Mouse (Mus musculus) forebrain, embryonic 13.5 days (tissue): Measurements from ENCODE around the gene Malsu1. TPM values are rescaled to one million over a fixed set of nuclear protein-coding genes. Genes with fewer than 3 reads are reported as not detected.

Experiments used
- ATAC-seq: fragments of 200-750 bp; cut with Nextera tagmentation; 2 replicates; pipeline ENCODE4 v1.8.0; 2017
- H3K27ac ChIP-seq: fragments of 300-500 bp; sonication (generic); 2 replicates; pipeline ENCODE4 v1.5.1; 2015; ENCODE audit warnings: inconsistent platforms, mild to moderate bottlenecking, moderate library complexity
- H3K27me3 ChIP-seq: fragments of 300-500 bp; sonication (generic); 2 replicates; pipeline ENCODE4 v1.6.1; 2015; ENCODE audit warnings: mild to moderate bottlenecking, inconsistent platforms
- H3K36me3 ChIP-seq: fragments of 300-500 bp; sonication (generic); 2 replicates; pipeline ENCODE4 v1.6.1; 2015; ENCODE audit warnings: mild to moderate bottlenecking, inconsistent platforms; ENCODE audit not compliant: poor library complexity, severe bottlenecking
- H3K4me1 ChIP-seq: fragments of 300-500 bp; sonication (generic); 2 replicates; pipeline ENCODE4 v1.6.1; 2015; ENCODE audit warnings: inconsistent platforms
- H3K4me2 ChIP-seq: fragments of 300-500 bp; sonication (generic); 2 replicates; pipeline ENCODE4 v1.6.1; 2015; ENCODE audit warnings: inconsistent platforms, mild to moderate bottlenecking, moderate library complexity
- H3K4me3 ChIP-seq: fragments of 300-500 bp; sonication (generic); 2 replicates; pipeline ENCODE4 v1.5.1; 2015; ENCODE audit warnings: mild to moderate bottlenecking, inconsistent platforms
- H3K9ac ChIP-seq: fragments of 300-500 bp; sonication (generic); 2 replicates; pipeline ENCODE4 v1.6.1; 2015; ENCODE audit warnings: mild to moderate bottlenecking, inconsistent platforms
- H3K9me3 ChIP-seq: fragments of 300-500 bp; sonication (generic); replicated peaks from 2 replicates; pipeline ENCODE4 v1.6.1; 2016; ENCODE audit warnings: inconsistent platforms
- WGBS: fragments of 180-500 bp; shearing (Covaris S2); methylation state at CpG from one replicate; pipeline ENCODE4 v1.1.7; 2015; 5-methylcytosine and 5-hydroxymethylcytosine counted together
- polyA plus RNA-seq: library from polyadenylated mRNA; unstranded; fragments of >200 nt; fragmentation: Nextera tagmentation; extraction: Ambion mirVana; gene quantifications from 2 replicates; pipeline ENCODE4 v1.2.1, GENCODE M21; 2015

The Malsu1 gene
- 68.3 and 74.0 TPM in 2 replicates for polyA plus RNA-seq

DNA sequence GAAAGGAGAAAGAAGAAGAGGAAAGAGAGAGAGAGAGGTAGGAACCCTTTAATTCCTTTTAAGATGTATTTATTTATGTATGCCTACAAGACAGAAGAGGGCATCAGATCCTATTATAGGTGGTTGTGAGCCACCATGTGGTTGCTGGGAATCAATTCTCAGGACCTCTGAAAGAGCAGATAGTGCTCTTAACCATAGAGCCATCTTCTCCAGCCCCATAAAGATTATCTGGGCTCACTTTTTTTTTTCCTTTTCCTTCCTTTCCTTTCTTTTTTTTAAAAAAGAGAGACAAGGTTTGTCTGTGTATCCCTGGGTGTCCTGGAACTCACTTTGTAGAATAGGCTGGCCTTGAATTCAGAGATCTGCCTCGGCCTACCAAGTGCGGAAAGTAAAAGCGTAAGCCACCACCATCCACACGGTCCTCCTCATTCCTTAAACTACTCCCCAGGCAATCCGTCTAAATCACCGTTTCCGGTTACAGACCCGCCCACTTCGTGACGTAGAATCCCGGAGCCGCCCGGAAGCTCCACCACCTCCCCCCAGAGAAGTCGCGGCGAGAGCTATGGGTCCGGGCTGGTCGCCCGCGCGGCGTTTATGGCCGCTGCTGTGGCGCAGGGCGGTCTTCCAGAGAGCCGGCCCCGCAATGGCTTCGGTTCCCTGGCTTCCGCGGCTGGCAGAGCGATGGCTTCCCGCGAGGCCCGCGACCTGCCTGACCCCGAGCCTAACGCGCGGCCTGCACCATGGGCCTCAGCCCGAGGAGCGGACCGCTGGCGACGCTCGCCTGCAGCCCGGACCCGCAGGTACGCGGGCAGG, at the start of gene Malsu1:
Gene Malsu1 (plus strand): TSS at position 492 of the 813 bp plus-strand sequence.
- Histone ChIP-seq H3K36me3 (0 out of 2 replicates have a peak, but pooled peaks cover under 1% of the 10 kb centered on the region), H3K4me2 (peak within 1 kb of the TSS; percentile 93), H3K9ac (peak within 1 kb of the TSS; percentile 90), H3K9me3 (no peaks in the 10 kb centered on the region), H3K27me3 (peaks cover 3% of the 10 kb centered on the region), H3K27ac (peak within 1 kb of the TSS; percentile 74), H3K4me1 (peaks cover 19% of the 10 kb centered on the region), H3K4me3 (peak within 1 kb of the TSS; percentile 83)
- peak; percentile 99 for ATAC-seq
- WGBS, result under 1% methylated on average over 49 of the region's 49 CpGs

DNA sequence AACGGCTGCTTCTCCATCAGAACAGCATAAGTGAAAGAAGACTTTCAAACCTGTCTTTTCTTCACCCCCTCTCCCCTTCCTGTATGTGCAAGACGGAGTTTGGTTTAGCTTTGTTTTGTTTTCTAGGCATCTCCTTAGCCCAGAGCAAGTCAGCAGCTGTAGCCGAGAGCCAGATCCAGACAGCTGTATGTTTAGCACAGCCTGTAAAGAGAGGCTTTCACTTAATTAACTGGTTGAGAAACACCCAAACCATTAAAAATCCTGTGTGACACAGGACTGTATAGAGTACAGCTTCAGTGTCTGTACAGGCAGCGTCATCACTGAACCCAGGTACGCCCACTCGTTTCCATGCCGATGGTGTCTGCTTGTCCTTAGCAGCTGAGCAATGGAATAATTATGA, 48.3 kb upstream of the Malsu1 start:
- Histone ChIP-seq H3K4me2 (no peak overlapping the region), H3K9me3 (no peaks in the 10 kb centered on the region), H3K4me3 (no peak overlapping the region), H3K36me3 (no peaks in the 10 kb centered on the region), H3K4me1 (peaks cover 22% of the 10 kb centered on the region), H3K27me3 (peaks cover 28% of the 10 kb centered on the region), H3K27ac (no peak overlapping the region), H3K9ac (no peak overlapping the region)
- WGBS, result 65% methylated on average over 7 of the region's 7 CpGs
- no peak for ATAC-seq

DNA sequence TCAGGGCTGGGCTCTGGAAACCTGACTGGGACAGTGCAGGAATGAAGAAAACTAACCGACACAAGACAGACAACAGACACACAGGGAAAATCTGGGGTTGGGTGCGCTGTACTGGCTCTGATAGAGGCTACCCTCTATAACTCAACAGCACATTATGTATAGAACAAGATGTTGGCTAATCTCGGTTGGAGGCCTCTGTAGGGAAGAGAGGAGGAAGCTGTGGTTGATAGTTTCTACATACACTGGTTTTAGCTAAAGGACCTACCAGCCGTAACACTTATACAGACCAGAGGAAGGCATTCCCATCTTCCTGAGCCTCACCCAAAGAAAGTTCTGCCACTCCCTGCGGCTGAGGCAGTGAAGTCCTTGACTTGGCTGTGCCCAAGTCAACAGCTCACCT, 47.1 kb upstream of the Malsu1 start:
- H3K4me1 ChIP-seq, result peaks cover 11% of the 10 kb centered on the region
- H3K9ac ChIP-seq, result no peak overlapping the region
- H3K9me3 ChIP-seq, result no peaks in the 10 kb centered on the region
- no peak overlapping the region for H3K4me2 ChIP-seq
- ATAC-seq, result no peak
- H3K27ac ChIP-seq, result no peak overlapping the region
- 93% methylated on average over 5 of the region's 5 CpGs for WGBS
- no peaks in the 10 kb centered on the region for H3K36me3 ChIP-seq
- H3K4me3 ChIP-seq, result no peak overlapping the region
- peaks cover 28% of the 10 kb centered on the region for H3K27me3 ChIP-seq

DNA sequence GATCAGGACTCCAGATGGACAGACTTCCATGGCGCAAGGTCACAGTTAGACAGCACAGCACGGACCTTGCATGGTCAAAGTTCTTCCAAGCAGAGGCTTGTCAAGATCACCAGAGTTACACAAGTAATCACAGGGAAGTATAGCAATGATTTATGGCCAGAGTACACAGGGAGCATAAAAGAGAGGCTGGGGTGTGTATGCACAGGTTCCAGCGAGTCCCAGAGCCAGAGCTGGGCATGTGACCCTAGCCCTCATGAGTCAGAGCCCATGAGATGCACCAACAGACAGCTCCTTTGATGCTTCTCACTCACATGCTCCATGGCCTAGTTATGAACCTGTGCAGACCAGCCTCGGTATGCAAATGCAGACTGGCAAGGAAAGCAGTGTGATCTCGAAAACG, 45.6 kb upstream of the Malsu1 start:
- Histone ChIP-seq H3K27me3 (peaks cover 25% of the 10 kb centered on the region), H3K9me3 (no peaks in the 10 kb centered on the region), H3K4me1 (peaks cover 7% of the 10 kb centered on the region; the same call in 1 of the 2 replicates), H3K9ac (no peak overlapping the region), H3K4me2 (no peak overlapping the region), H3K27ac (no peak overlapping the region), H3K4me3 (no peak overlapping the region), H3K36me3 (no peaks in the 10 kb centered on the region)
- 91% methylated on average over 6 of the region's 6 CpGs for WGBS
- ATAC-seq, result no peak

DNA sequence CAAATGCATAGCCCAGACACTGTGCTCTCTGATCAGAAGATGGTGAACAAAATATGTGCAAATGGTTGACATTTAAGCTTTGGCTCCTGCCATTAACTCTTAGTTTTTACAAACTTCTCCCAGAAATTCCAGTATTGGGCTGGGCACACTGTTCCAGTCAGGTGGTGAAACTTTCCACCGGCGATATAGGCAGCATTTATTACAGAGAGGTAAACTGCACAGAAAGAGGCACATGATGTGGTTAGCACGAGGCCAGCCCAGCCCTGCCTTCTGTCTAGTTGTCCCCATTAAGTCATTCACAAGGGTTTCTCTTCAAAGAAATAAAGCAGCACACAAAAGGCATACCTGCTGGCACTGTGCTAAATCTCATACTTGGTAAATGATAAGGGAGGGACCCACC, 44.9 kb upstream of the Malsu1 start:
- 83% methylated on average over 3 of the region's 3 CpGs for WGBS
- Histone ChIP-seq H3K36me3 (no peaks in the 10 kb centered on the region), H3K9ac (no peak overlapping the region), H3K9me3 (no peaks in the 10 kb centered on the region), H3K4me3 (no peak overlapping the region), H3K4me1 (peaks cover 7% of the 10 kb centered on the region; the same call in 1 of the 2 replicates), H3K27ac (no peak overlapping the region), H3K4me2 (no peak overlapping the region), H3K27me3 (peaks cover 18% of the 10 kb centered on the region)
- ATAC-seq, result no peak

DNA sequence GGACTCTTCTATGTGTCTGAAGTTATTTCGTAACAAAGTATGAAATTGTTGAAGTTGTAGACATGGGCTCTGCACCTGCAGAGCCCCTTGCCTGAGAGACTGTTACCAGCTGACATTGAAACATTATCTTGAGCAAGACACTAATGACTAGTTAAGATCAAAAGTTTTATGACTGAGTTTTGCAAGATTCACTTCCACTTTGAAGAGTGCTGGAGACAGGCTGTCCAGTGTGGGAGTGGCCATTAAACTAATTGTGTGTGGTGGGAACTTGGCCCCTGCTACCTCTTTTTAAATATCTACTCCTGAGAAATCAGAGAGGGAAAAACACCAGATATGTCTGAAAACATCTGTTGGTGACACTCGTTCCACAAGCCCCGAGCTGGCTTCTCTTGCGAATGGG, 42.4 kb upstream of the Malsu1 start:
- Histone ChIP-seq H3K4me2 (no peak overlapping the region), H3K4me3 (no peak overlapping the region), H3K36me3 (no peaks in the 10 kb centered on the region), H3K9me3 (no peaks in the 10 kb centered on the region), H3K9ac (no peak overlapping the region), H3K27me3 (peaks cover 10% of the 10 kb centered on the region), H3K4me1 (0 out of 2 replicates have a peak, but pooled peaks cover 7% of the 10 kb centered on the region), H3K27ac (no peak overlapping the region)
- no peak for ATAC-seq
- WGBS, result 92% methylated on average over 4 of the region's 4 CpGs

DNA sequence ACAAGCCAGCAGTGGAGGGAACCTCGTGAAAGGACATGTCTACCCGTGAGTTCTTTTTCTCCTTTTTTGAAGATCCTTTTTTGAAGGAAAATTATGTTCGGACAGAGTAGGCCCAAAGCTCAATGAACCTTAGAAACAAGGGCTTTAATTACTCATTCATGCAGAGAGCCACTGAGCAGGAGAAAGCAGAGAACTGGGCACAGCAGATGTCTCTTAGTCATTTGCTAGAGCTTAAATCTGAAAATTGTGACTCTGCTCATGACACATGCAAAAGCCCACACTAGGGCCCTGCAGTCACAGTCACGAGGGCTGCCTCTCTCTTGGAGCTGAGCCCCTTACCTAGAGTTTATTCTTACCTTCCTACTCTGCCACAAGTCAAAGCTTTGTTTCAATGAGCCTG, 40.8 kb upstream of the Malsu1 start:
- Histone ChIP-seq H3K36me3 (no peaks in the 10 kb centered on the region), H3K4me2 (no peak overlapping the region), H3K27me3 (peaks cover 19% of the 10 kb centered on the region), H3K9me3 (no peaks in the 10 kb centered on the region), H3K27ac (no peak overlapping the region), H3K4me1 (peaks cover 7% of the 10 kb centered on the region), H3K9ac (no peak overlapping the region), H3K4me3 (no peak overlapping the region)
- ATAC-seq, result no peak
- 54% methylated on average over 4 of the region's 4 CpGs for WGBS

DNA sequence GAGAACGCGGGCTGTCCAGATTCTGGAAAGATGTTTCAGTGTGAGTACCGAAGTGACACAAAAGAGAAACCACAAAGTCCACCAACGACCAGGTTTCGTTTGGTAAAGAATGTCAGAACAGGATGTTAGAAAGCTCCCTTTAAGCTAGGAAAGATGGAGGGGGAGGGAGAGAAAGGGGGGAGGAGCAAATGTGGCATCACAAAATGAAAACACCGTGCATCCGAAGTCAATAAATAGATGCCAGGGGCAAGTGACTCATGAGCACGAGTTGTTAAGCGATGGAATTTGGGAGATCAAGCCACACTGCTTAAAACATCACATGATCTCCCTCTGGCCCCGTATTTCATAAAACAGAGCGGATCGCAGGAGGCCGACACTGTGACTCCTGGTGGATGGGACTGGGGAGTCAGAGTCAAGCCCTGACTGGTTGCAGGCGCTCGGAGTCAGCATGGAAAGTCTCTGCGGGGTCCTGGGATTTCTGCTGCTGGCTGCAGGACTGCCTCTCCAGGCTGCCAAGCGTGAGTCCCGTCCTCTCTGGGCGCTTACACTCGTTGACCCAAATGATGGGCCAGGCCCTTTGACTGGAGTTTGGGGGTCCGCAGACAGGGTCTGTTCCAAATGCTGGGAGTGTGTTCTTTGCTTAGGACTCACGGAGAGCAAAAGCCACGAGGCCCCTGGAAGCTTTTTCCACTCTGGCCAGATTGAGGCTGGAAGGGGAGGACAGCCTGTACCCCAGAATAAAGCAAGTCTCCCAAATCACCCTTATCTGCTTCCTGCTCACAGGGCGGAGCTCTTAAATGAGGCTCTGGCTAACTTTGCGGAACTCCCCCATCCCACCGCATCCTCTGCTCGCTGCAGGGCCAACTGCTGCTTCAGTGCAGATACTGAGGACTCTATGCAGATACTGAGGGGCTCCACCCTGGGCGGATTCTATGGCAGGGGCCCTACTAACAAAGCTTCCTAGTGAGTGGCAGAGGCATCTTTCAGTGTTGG, 37.0 kb upstream of the Malsu1 start, which contains the start of gene Gpnmb:
Gene Gpnmb (plus strand): TSS at position 272 of the 993 bp plus-strand sequence.
- Histone ChIP-seq H3K27me3 (peaks cover 17% of the 10 kb centered on the region), H3K9me3 (no peaks in the 10 kb centered on the region), H3K4me1 (peaks cover 13% of the 10 kb centered on the region), H3K36me3 (no peaks in the 10 kb centered on the region), H3K4me2 (no peak within 1 kb of the TSS), H3K4me3 (no peak within 1 kb of the TSS), H3K27ac (no peak within 1 kb of the TSS), H3K9ac (no peak within 1 kb of the TSS)
- 47% methylated on average over 28 of the region's 28 CpGs for WGBS
- ATAC-seq, result no peak

DNA sequence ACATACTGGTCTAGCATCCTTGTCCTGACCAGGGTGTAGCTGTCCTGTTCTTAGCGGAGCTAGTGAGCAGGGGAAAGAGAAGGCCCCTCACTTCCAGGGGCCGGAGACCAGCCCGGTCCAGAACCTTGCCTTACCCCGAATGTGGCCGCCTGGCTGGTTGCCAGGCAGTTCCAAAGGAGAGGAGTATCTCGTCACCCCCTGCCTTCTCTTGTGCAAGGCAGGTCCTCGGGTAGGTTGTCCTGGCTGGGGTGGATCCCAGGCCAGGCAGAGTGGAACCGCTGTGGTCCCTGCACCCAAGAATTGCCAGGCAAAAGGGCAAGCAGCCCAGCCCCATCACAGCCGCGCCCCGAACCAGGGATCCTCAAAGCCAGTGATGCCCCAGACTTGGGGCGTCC, 36.3 kb upstream of the Malsu1 start:
- H3K9me3 ChIP-seq, result no peaks in the 10 kb centered on the region
- no peak overlapping the region for H3K4me3 ChIP-seq
- no peak for ATAC-seq
- peaks cover 17% of the 10 kb centered on the region for H3K27me3 ChIP-seq
- 60% methylated on average over 12 of the region's 12 CpGs for WGBS
- no peak overlapping the region for H3K9ac ChIP-seq
- no peak overlapping the region for H3K27ac ChIP-seq
- peaks cover 12% of the 10 kb centered on the region for H3K4me1 ChIP-seq
- H3K36me3 ChIP-seq, result no peaks in the 10 kb centered on the region
- no peak overlapping the region for H3K4me2 ChIP-seq

DNA sequence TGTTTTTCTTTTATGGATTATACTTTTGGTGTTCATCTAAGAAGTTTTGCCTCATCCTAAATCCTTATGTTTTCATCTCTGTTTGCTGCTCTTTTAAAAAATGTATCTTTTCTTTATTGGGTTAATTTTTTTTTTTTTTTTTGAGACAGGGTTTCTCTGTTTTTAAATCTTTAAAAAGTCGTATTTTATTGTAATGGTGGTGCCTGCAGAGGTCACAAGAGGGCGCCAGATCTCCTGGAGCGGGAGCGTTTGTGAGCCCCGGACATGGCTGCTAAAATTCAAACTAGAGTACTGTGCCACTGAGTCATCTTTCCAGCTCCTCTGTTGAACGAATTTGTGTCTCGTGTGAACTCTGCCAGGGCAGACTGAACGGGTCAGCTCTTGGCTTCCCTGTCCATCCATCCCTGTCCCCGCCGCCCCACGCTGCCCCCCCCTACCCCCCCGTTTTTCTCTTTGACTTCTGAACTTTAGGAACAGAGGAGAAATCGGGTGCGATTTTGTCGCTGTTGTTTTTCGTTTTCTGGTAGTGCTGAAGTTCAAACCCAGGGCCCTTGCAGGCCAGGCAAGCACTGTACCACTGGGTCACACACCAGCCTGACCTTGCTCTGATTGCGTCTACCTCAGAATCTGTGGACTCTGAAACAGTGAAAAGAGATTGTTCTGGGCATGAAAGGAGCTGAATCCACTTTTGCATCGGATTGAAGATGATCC, 34.0 kb upstream of the Malsu1 start:
- peaks cover 17% of the 10 kb centered on the region for H3K27me3 ChIP-seq
- 14% methylated on average over 18 of the region's 18 CpGs for WGBS
- H3K36me3 ChIP-seq, result no peaks in the 10 kb centered on the region
- ATAC-seq, result 0 out of 2 replicates have a peak, but pooled peaks have one; percentile 55
- no peak overlapping the region for H3K27ac ChIP-seq
- H3K9me3 ChIP-seq, result no peaks in the 10 kb centered on the region
- peak overlapping the region; percentile 53 for H3K4me2 ChIP-seq
- H3K9ac ChIP-seq, result peak overlapping the region; percentile 40; the same call in 1 of the 2 replicates
- H3K4me3 ChIP-seq, result peak overlapping the region; percentile 27
- H3K4me1 ChIP-seq, result peaks cover 6% of the 10 kb centered on the region

DNA sequence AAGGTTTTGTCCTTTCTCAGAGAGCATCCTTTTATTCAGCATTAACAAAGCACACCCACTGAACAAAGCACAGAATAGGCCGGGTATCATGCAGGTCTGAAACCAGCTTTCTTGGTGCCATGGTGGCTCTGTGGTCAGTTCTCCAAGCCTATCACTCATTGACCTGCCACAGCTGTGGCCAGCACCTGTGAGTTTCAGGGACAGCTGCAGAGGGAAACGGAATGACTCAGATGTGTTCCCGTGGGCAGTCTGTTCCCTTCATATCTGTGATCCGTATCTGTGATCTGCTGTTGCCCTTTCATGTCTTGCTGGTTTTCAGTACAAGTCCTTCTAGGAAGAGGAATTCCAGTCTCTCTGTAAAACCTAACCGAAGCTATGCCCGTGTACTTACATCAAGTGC, 27.1 kb upstream of the Malsu1 start:
- Histone ChIP-seq H3K27me3 (no peaks in the 10 kb centered on the region), H3K4me3 (no peak overlapping the region), H3K4me2 (no peak overlapping the region), H3K27ac (no peak overlapping the region), H3K36me3 (no peaks in the 10 kb centered on the region), H3K9ac (no peak overlapping the region), H3K4me1 (no peaks in the 10 kb centered on the region), H3K9me3 (no peaks in the 10 kb centered on the region)
- ATAC-seq, result no peak
- WGBS, result 80% methylated on average over 6 of the region's 6 CpGs
